Mouse (Mus musculus) G1E-ER4 (cell line): ENCODE results near the gene Mapk8ip2. TPM values are rescaled to one million over a fixed set of nuclear protein-coding genes. Genes with fewer than 3 reads are reported as not detected.

Experiments
- GATA1 ChIP-seq: IDR thresholded peaks from one replicate; pipeline ENCODE4 v1.8.0; 2012; ENCODE audit warnings: low read length, inconsistent platforms
- polyA plus RNA-seq: library from polyadenylated mRNA; stranded (reverse); fragments of >175 nt; gene quantifications from 2 replicates; pipeline ENCODE4 v1.2.3, GENCODE M21; 2012

Mapk8ip2 gene
- polyA plus RNA-seq, 1 experiment: not detected

DNA sequence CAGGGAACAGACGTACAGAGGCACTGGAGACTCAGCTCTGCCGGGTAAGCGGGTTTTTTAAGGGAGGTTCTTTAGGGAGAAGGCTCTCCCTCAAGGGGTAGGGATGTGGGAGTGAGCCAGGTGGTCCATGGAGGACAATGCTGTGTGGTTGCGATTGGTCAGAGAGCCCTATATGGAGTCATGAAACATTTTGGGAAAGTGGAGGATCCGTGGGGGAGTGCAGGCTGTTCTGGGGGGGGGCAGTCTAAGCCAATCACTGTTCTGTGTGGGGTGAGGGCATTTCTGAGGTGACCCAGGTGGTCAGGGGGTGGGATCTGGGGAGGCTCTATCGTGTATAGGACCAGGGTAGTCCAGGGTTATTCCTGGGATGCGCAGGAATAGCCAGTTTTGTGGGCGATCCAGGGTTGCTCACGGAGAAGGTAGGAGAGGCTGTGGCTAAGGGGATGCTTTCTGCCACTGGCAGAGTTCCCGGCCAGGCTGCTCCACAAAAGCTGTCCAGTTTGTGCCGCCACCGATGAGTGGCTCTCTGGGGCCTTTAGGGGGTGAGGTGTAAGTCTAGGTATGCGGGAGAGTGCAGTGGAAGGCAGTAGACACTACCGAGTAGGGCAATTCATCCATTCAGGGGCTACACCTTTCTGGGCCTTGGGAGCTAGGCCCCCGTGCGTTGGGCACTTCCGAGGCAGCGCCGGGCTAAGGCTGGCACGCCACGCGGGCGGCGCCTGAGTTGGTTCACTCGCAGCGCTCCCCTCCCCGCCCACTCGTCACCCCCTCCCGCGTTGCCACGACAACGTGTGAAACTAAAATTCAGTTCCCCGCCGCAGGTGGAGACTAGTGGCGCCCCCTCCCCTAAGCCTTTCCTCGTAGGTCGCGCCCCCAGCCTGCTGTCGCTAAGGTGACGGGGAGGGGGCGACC lies 44.6 kb downstream of the Mapk8ip2 start:
- TF ChIP-seq GATA1: no peak

DNA sequence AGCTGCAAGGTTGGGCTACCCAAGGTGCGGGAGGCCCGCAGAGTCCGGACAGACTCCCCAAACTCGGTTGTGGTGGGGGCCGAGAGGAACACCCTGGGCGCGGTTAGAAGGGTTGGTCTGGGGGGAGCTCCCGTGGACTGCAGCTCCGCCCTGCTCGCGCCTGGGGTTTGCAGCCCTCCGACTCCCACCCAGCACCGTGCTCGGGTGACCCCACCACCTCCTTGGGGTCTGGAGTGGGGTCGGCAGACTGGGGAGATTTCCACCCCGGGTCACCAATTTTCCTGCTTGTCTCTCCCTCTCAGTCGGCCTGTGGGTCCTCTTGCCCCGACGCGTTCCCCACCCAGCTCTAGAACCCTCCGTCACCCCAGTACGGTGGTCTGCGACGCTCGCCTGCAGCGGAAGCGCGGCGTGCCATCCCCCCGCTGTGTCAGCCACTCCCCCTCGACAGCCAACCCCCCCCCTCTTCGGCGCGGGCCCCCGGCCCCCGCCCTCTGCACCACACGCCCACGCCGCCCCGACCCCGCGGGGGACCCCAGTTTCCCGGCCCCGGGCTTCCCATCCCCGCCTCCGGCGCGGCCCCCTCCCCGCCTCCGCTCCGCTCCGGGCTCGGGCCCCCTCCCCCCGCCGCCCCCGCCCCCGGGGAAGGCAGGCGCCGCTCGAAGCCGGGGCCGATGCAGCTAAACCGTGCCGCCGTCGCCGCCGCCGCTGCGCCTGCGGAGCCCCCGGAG lies 45.4 kb downstream of the Mapk8ip2 start, which contains the start of gene Shank3:
Shank3 (plus strand) TSS at position 663 of the 728 bp plus-strand sequence.
- no peak for TF ChIP-seq GATA1

DNA sequence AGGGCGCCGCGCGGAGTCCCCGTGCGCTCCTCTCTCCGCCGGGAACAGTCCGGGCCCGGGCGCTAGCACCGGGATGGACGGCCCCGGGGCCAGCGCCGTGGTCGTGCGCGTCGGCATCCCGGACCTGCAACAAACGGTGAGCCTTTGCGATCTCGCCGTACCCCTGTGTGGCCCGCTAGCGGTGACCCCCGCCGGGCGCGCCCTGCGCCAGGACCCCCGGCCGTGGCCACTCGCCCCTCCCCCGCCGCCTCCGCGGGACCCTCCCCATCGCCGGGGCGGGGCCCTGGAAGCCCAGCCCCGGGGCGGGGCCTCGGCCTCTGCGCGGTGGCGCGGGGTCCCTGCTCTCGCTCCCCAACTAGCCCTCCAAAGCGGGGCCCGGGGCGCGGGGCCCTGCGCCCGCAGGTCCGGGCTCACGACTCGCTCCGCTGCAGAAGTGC lies 46.1 kb downstream of the Mapk8ip2 start:
- no peak for TF ChIP-seq GATA1

DNA sequence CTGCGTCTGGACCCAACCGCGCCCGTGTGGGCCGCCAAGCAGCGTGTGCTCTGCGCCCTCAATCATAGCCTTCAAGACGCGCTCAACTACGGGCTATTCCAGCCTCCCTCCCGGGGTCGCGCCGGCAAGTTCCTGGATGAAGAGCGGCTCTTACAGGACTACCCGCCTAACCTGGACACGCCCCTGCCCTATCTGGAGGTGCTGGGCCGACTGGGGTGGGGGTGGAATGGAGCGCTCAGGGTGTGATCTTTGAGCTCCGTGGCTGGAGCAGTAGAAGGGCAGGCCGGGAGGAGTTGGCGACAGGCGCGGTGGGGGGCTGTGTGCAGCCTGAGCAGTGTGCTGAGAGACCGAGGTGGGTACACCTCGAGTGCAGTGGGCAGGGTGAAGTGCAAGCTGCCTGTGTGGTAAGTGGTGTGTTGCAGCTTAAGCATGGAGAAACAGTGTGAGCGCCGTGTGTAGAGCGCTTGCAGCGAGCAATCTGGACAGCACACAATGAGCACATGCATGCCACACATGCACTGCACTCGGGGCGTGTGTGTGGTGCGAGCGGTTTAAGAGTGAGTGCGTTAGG lies 46.6 kb downstream of the Mapk8ip2 start:
- TF ChIP-seq GATA1: no peak

DNA sequence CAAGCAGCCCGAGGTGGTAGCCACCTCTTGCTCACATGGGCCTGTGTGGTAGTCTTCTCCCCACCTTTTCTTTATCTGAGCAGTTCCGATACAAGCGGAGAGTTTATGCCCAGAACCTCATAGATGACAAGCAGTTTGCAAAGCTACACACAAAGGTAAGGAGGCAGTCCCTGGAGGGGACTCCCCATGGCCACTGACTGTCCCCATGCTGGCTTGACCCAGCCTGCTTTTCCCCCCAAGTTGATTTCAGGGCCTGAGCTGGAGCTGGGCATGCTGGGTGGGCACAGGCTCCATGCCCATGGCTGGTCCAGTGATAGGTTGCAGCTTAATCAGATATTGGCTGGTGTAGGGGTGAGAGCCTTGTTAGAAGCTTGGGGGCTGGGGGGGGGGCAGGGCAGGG lies 47.6 kb downstream of the Mapk8ip2 start:
- no peak for TF ChIP-seq GATA1

DNA sequence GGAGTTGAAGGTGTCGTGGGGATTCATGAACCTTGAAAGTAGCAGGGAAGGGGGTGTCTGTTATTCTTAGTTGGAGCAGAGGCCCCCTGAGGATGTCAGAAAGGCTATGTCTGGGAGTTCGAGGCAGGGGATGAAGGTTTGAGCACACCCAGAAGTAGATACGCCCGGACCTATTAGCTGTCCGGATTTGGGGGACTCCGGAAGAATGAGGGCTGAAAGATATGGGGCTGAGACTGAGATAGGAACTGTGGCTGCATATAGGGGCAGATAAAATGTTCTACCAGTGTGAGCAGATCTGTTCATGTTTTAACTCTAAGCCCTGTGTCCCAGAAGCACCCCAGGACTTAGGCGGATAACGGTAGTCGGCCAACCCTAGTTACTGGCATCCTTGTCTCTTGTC lies 51.1 kb downstream of the Mapk8ip2 start:
- TF ChIP-seq GATA1: no peak

DNA sequence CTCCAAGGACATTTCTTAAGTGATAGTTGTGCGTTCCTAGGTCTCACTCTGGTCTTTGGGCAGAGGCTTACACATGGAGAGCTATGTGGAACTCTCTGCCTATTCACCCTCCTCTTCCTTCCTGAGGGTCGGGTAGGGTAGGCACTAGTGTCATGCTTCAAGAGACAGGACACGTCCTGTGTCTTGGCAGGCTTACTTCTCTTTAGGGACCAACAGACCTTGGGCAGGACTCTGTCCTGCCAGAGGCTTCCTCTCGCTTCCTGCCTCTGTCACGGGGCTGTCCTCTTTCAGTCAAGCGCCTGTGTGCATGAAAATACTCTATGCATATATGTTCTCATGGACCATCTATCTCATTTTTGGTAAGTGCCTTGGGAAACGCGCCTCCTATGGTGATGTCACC lies 54.0 kb downstream of the Mapk8ip2 start:
- no peak for TF ChIP-seq GATA1

DNA sequence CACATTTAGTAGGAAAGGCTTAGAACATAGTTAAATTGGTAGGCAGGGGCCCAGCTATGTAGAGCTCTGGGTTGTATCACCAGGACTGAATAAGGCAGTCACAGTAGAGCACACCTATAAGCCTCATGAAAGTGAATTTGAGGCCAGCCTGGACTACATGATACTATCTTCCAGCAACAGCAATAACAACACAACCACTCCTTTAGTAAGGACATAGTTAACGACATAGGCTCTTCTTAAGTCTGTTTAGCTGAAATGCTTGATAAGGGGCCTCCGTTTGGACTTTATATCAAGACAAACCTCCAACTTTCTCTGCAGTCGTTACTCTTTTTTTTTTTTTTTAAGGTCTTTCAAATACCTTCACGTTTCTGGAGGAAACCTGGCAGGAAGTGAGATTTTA lies 59.0 kb downstream of the Mapk8ip2 start:
- no peak for TF ChIP-seq GATA1

Other genes with a start within 250 kb of the Mapk8ip2 start
- 200 and 336 TPM in 2 replicates for gene Ppp6r2, start 242.4 kb upstream of the Mapk8ip2 start, polyA plus RNA-seq
- gene Sbf1, start 138.6 kb upstream of the Mapk8ip2 start, polyA plus RNA-seq: 140 and 169 TPM in 2 replicates
- gene Adm2, start 131.2 kb upstream of the Mapk8ip2 start, polyA plus RNA-seq: not detected in 2 replicates
- gene Miox, start 119.5 kb upstream of the Mapk8ip2 start, polyA plus RNA-seq: not detected in 2 replicates
- gene Lmf2, start 98.3 kb upstream of the Mapk8ip2 start, polyA plus RNA-seq: 112 and 120 TPM in 2 replicates
- gene Ncaph2, start 98.2 kb upstream of the Mapk8ip2 start, polyA plus RNA-seq: 87.9 and 95.5 TPM in 2 replicates
- 83.8 and 92.0 TPM in 2 replicates for gene Sco2, start 80.1 kb upstream of the Mapk8ip2 start, polyA plus RNA-seq
- gene Tymp, start 76.9 kb upstream of the Mapk8ip2 start, polyA plus RNA-seq: 0.69 and 1.4 TPM in 2 replicates
- gene Odf3b, start 74.6 kb upstream of the Mapk8ip2 start, polyA plus RNA-seq: not detected in 2 replicates
- not detected in 2 replicates for gene Klhdc7b, start 69.0 kb upstream of the Mapk8ip2 start, polyA plus RNA-seq
- gene Syce3, start 43.4 kb upstream of the Mapk8ip2 start, polyA plus RNA-seq: not detected in 2 replicates
- gene Cpt1b, start 28.1 kb upstream of the Mapk8ip2 start, polyA plus RNA-seq: 0.41 and 0.71 TPM in 2 replicates
- 0.05 and 0.09 TPM in 2 replicates for gene C730034F03Rik, start 24.3 kb upstream of the Mapk8ip2 start, polyA plus RNA-seq
- gene Gm44502, start 24.2 kb upstream of the Mapk8ip2 start, polyA plus RNA-seq: 0.45 and 1.3 TPM in 2 replicates
- gene Chkb, start 24.0 kb upstream of the Mapk8ip2 start, polyA plus RNA-seq: 60.6 and 103 TPM in 2 replicates
- 57.4 and 62.9 TPM in 2 replicates for gene Arsa, start 23.5 kb downstream of the Mapk8ip2 start, polyA plus RNA-seq
- gene Shank3, start 45.7 kb downstream of the Mapk8ip2 start, polyA plus RNA-seq: 6.2 and 8.2 TPM in 2 replicates
- not detected in 2 replicates for gene Acr, start 114.4 kb downstream of the Mapk8ip2 start, polyA plus RNA-seq
- 9.2 and 12.9 TPM in 2 replicates for gene Rabl2, start 138.0 kb downstream of the Mapk8ip2 start, polyA plus RNA-seq